Mouse (Mus musculus) liver, embryonic 12.5 days (tissue): Measurements from ENCODE around the gene Trim31. TPM values are rescaled to one million over a fixed set of nuclear protein-coding genes. Genes with fewer than 3 reads are reported as not detected.

Experiments
- ATAC-seq: fragments of 200-750 bp; cut with Nextera tagmentation; 2 replicates; pipeline ENCODE4 v1.8.0; 2017; ENCODE audit warnings: moderate number of reproducible peaks, mild to moderate bottlenecking, moderate library complexity
- H3K27ac ChIP-seq: fragments of 300-500 bp; sonication (generic); 2 replicates; pipeline ENCODE4 v1.5.1; 2016; ENCODE audit warnings: mild to moderate bottlenecking
- H3K27me3 ChIP-seq: fragments of 300-500 bp; sonication (generic); replicated peaks from 2 replicates; pipeline ENCODE4 v1.6.1; 2016; ENCODE audit warnings: mild to moderate bottlenecking, moderate library complexity
- H3K36me3 ChIP-seq: fragments of 300-500 bp; sonication (generic); 2 replicates; pipeline ENCODE4 v1.6.1; 2016; ENCODE audit warnings: mild to moderate bottlenecking, moderate library complexity
- H3K4me1 ChIP-seq: fragments of 300-500 bp; sonication (generic); 2 replicates; pipeline ENCODE4 v1.6.1; 2016
- H3K4me2 ChIP-seq: fragments of 300-500 bp; sonication (generic); 2 replicates; pipeline ENCODE4 v1.6.1; 2016; ENCODE audit warnings: mild to moderate bottlenecking, moderate library complexity
- H3K4me3 ChIP-seq: fragments of 300-500 bp; sonication (generic); 2 replicates; pipeline ENCODE4 v1.5.1; 2016; ENCODE audit warnings: mild to moderate bottlenecking, moderate library complexity
- H3K9ac ChIP-seq: fragments of 300-500 bp; sonication (generic); 2 replicates; pipeline ENCODE4 v1.6.1; 2016; ENCODE audit warnings: mild to moderate bottlenecking, moderate library complexity
- H3K9me3 ChIP-seq: fragments of 300-500 bp; sonication (generic); replicated peaks from 2 replicates; pipeline ENCODE4 v1.6.1; 2016; ENCODE audit warnings: mild to moderate bottlenecking, moderate library complexity
- WGBS: fragments of 180-500 bp; shearing (Covaris S2); methylation state at CpG from one replicate; pipeline ENCODE4 v1.1.7; 2016; ENCODE audit not compliant: insufficient replicate concordance; 5-methylcytosine and 5-hydroxymethylcytosine counted together
- polyA plus RNA-seq: library from polyadenylated mRNA; unstranded; fragments of >200 nt; fragmentation: Nextera tagmentation; extraction: Ambion mirVana; gene quantifications from 2 replicates; pipeline ENCODE4 v1.2.1, GENCODE M21; 2016

Gene Trim31
- not detected in 2 replicates for polyA plus RNA-seq

DNA sequence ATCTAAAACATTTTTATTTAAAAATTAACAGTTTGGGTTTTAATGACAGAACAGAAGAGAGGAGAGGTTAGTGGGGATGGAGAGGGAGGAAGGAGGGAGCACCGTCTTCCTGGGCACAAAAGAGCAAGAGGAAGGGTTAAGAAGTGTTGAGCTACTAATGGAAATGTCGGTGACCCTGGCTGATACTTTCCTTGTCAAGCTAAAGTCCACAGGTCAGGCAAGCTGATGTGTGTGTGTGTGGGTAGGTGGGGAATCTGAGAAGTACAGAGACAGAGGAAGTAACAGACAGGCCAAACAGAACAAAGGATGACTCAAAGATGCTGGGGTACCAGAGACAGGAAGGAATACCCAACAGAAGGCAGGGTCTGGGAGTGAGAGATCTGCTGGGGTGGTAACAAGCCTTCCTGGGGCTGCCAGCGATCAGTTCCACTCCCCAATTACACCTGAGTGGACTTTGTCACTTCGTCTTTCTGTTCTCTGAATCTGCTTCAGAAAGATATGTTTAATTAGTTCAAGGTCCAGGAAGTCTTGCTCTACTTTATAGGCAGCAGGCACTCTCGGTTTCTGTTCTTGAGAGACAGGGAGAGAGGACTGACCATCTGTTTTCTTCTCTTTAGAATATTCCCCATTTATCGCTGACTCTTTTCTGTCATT lies at the start of gene Trim31:
Gene Trim31 (plus strand): TSS at position 567 of the 654 bp plus-strand sequence.
- H3K9ac ChIP-seq, result no peak within 1 kb of the TSS
- WGBS, result 43% methylated on average over 6 of the region's 6 CpGs
- no peak within 1 kb of the TSS for H3K27ac ChIP-seq
- peaks cover 8% of the 10 kb centered on the region; the same call in 1 of the 2 replicates for H3K4me1 ChIP-seq
- no peak within 1 kb of the TSS for H3K4me3 ChIP-seq
- ATAC-seq, result no peak
- H3K4me2 ChIP-seq, result no peak within 1 kb of the TSS
- H3K9me3 ChIP-seq, result no peaks in the 10 kb centered on the region
- H3K36me3 ChIP-seq, result no peaks in the 10 kb centered on the region
- peaks cover 38% of the 10 kb centered on the region for H3K27me3 ChIP-seq

- peaks cover 36% of the 10 kb centered on the region for H3K4me1 ChIP-seq
- H3K27ac ChIP-seq, result no peak overlapping the region
- no peak overlapping the region for H3K4me3 ChIP-seq
- ATAC-seq, result no peak
- H3K9me3 ChIP-seq, result no peaks in the 10 kb centered on the region
- no peak overlapping the region for H3K9ac ChIP-seq
- H3K27me3 ChIP-seq, result no peaks in the 10 kb centered on the region; the same call in none of the 2 replicates
- H3K4me2 ChIP-seq, result no peak overlapping the region
- 65% methylated on average over 5 of the region's 5 CpGs for WGBS
- H3K36me3 ChIP-seq, result peaks cover 25% of the 10 kb centered on the region
Observed at GRCm38 (mm10) chr17:36848911-36849310, 49.0 kb upstream of the Trim31 start.

DNA sequence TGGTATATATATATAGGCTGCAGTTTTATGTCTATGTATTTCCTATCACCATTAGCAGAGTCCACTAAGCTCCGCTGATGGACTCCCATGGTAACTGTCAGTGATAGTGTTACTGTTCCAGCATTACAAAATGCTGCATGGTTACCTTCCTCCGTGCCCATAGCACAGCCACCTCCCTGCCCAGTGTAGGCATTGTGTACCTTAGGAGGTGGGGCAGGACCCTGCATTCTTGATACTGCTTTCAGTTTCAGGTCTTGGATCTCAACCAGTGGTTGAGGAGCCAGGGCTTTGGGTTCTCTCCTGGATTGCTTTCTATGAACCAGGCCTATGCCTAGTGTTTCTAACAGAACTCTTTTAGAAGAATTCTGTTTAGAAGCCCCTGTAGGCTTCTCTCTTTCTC lies 47.9 kb upstream of the Trim31 start:
- no peaks in the 10 kb centered on the region; the same call in none of the 2 replicates for H3K27me3 ChIP-seq
- H3K4me1 ChIP-seq, result peaks cover 25% of the 10 kb centered on the region
- H3K4me2 ChIP-seq, result no peak overlapping the region
- ATAC-seq, result no peak
- H3K36me3 ChIP-seq, result peaks cover 33% of the 10 kb centered on the region
- H3K9me3 ChIP-seq, result no peaks in the 10 kb centered on the region
- WGBS, result 80% methylated on average over 2 of the region's 2 CpGs
- no peak overlapping the region for H3K4me3 ChIP-seq
- H3K9ac ChIP-seq, result no peak overlapping the region
- H3K27ac ChIP-seq, result no peak overlapping the region

DNA sequence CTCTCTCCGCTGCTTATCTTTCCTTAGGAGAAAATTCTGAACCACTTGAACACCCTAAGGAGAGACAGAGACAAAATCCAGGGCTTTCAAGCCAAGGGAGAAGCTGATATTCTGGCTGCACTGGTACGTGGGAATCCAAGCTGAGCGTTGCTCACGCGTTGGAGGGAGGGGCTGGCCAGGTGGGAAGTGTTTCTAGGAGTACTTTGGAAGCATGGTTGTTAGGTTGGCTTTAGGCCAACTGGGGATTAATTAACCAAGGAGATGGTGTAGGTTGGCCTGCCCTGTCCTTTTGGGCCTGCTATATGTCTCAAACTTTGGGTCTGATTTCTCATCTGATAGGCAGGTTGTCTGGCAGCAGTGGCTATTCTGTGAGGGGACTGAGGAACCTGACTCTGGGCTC lies 46.7 kb upstream of the Trim31 start:
- peaks cover 39% of the 10 kb centered on the region for H3K36me3 ChIP-seq
- ATAC-seq, result no peak

GRCm38 (mm10) chr17:36851627-36852026 lies 46.3 kb upstream of the Trim31 start:
- WGBS, result 41% methylated on average over 5 of the region's 5 CpGs

More for the DNA sequence above, 46.7 kb upstream of the Trim31 start:
- Histone ChIP-seq H3K9me3 (no peaks in the 10 kb centered on the region), H3K27me3 (no peaks in the 10 kb centered on the region; the same call in none of the 2 replicates), H3K4me2 (no peak overlapping the region), H3K4me3 (no peak overlapping the region), H3K27ac (no peak overlapping the region), H3K4me1 (peaks cover 13% of the 10 kb centered on the region), H3K9ac (no peak overlapping the region)
- 82% methylated on average over 5 of the region's 5 CpGs for WGBS

GRCm38 (mm10) chr17:36855484-36855883 lies 42.4 kb upstream of the Trim31 start:
- ATAC-seq, result no peak
- H3K4me2 ChIP-seq, result no peak overlapping the region
- no peak overlapping the region for H3K27ac ChIP-seq
- peaks cover 70% of the 10 kb centered on the region for H3K36me3 ChIP-seq
- H3K4me1 ChIP-seq, result peaks cover 19% of the 10 kb centered on the region
- H3K4me3 ChIP-seq, result no peak overlapping the region
- no peaks in the 10 kb centered on the region for H3K9me3 ChIP-seq
- WGBS, result 78% methylated on average over 3 of the region's 3 CpGs
- H3K9ac ChIP-seq, result no peak overlapping the region
- H3K27me3 ChIP-seq, result no peaks in the 10 kb centered on the region; the same call in none of the 2 replicates

More at GRCm38 (mm10) chr17:36851627-36852026, 46.3 kb upstream of the Trim31 start:
- Histone ChIP-seq H3K9me3 (no peaks in the 10 kb centered on the region), H3K4me1 (peaks cover 12% of the 10 kb centered on the region), H3K4me3 (no peak overlapping the region), H3K4me2 (no peak overlapping the region), H3K9ac (no peak overlapping the region), H3K27me3 (no peaks in the 10 kb centered on the region; the same call in none of the 2 replicates), H3K36me3 (peaks cover 43% of the 10 kb centered on the region), H3K27ac (no peak overlapping the region)
- no peak for ATAC-seq

GRCm38 (mm10) chr17:36856236-36856635 lies 41.7 kb upstream of the Trim31 start:
- WGBS, result 72% methylated on average over 4 of the region's 4 CpGs
- Histone ChIP-seq H3K27ac (no peak overlapping the region), H3K9me3 (no peaks in the 10 kb centered on the region), H3K36me3 (peaks cover 64% of the 10 kb centered on the region), H3K4me3 (no peak overlapping the region), H3K4me1 (peaks cover 14% of the 10 kb centered on the region), H3K4me2 (no peak overlapping the region), H3K27me3 (peaks cover 6% of the 10 kb centered on the region), H3K9ac (no peak overlapping the region)
- ATAC-seq, result no peak

- no peak overlapping the region for H3K9ac ChIP-seq
- 0 out of 2 replicates have a peak, but pooled peaks cover 7% of the 10 kb centered on the region for H3K4me1 ChIP-seq
- WGBS, result 54% methylated on average over 3 of the region's 3 CpGs
- peaks cover 49% of the 10 kb centered on the region for H3K36me3 ChIP-seq
- ATAC-seq, result no peak
- peaks cover 26% of the 10 kb centered on the region for H3K27me3 ChIP-seq
- no peak overlapping the region for H3K4me3 ChIP-seq
- no peaks in the 10 kb centered on the region for H3K9me3 ChIP-seq
- no peak overlapping the region for H3K27ac ChIP-seq
- no peak overlapping the region for H3K4me2 ChIP-seq
Observed at GRCm38 (mm10) chr17:36858181-36858580, 39.7 kb upstream of the Trim31 start.

- Histone ChIP-seq H3K36me3 (peaks cover 27% of the 10 kb centered on the region), H3K4me3 (no peak overlapping the region), H3K9me3 (no peaks in the 10 kb centered on the region), H3K9ac (no peak overlapping the region), H3K4me2 (no peak overlapping the region), H3K4me1 (peaks cover 24% of the 10 kb centered on the region), H3K27me3 (peaks cover 59% of the 10 kb centered on the region), H3K27ac (no peak overlapping the region)
- ATAC-seq, result no peak
- 28% methylated on average over 2 of the region's 2 CpGs for WGBS
Observed at GRCm38 (mm10) chr17:36861680-36862079, 36.2 kb upstream of the Trim31 start.

GRCm38 (mm10) chr17:36866719-36867527 lies 31.0 kb upstream of the Trim31 start, which contains the start of gene Trim15:
Gene Trim15 (minus strand): TSS chr17:36867210.
- peaks cover 10% of the 10 kb centered on the region for H3K36me3 ChIP-seq
- H3K9me3 ChIP-seq, result no peaks in the 10 kb centered on the region
- peaks cover 58% of the 10 kb centered on the region for H3K27me3 ChIP-seq
- peak within 1 kb of the TSS; percentile 50 for H3K27ac ChIP-seq
- peak within 1 kb of the TSS; percentile 71 for H3K9ac ChIP-seq
- peaks cover 47% of the 10 kb centered on the region for H3K4me1 ChIP-seq
- 17% methylated on average over 29 of the region's 29 CpGs for WGBS
- peak within 1 kb of the TSS; percentile 80 for H3K4me2 ChIP-seq
- H3K4me3 ChIP-seq, result peak within 1 kb of the TSS; percentile 51
- ATAC-seq, result no peak

- 41% methylated on average over 2 of the region's 2 CpGs for WGBS
- peaks cover 39% of the 10 kb centered on the region for H3K27me3 ChIP-seq
- H3K4me1 ChIP-seq, result peaks cover 58% of the 10 kb centered on the region
- H3K36me3 ChIP-seq, result peaks cover 27% of the 10 kb centered on the region
- no peaks in the 10 kb centered on the region for H3K9me3 ChIP-seq
- H3K4me3 ChIP-seq, result no peak overlapping the region
- peak overlapping the region; percentile 55 for H3K4me2 ChIP-seq
- peak overlapping the region; percentile 98 for H3K27ac ChIP-seq
- H3K9ac ChIP-seq, result peak overlapping the region; percentile 52
- no peak for ATAC-seq
Observed at GRCm38 (mm10) chr17:36868836-36869235, 29.1 kb upstream of the Trim31 start.
